Mouse (Mus musculus) MEL (cell line): ENCODE measurements around the gene Usf1. TPM values are rescaled to one million over a fixed set of nuclear protein-coding genes. Genes with fewer than 3 reads are reported as not detected.

Experiments
- DNase-seq: peaks from one replicate; pipeline ENCODE4 v3.0.0; 2011; ENCODE audit warnings: low read depth, low spot score
- H3K27ac ChIP-seq: 2 replicates; pipeline ENCODE4 v1.5.1; 2012; ENCODE audit warnings: low read depth, mild to moderate bottlenecking, control low read depth, low read length, moderate library complexity; ENCODE audit not compliant: control insufficient read depth
- H3K27me3 ChIP-seq, 2 experiments: fragments of 150-350 bp in 1 of 2; sonication (generic) in 1 of 2; 2 replicates each; pipeline ENCODE4 v1.6.1; 2012; ENCODE audit warnings: low read length in 2 of 2, mild to moderate bottlenecking in 2 of 2, improper control_type of control experiment in 1 of 2, moderate library complexity in 1 of 2; ENCODE audit not compliant: insufficient read depth in 2 of 2, control insufficient read depth in 1 of 2
- H3K36me3 ChIP-seq, 2 experiments: 2 replicates each; pipeline ENCODE4 v1.6.1; 2012 to 2014; ENCODE audit warnings: low read length in 2 of 2, improper control_type of control experiment in 1 of 2, inconsistent platforms in 1 of 2, mild to moderate bottlenecking in 1 of 2; ENCODE audit not compliant: insufficient read depth in 2 of 2, control insufficient read depth in 1 of 2
- H3K4me1 ChIP-seq, 2 experiments: fragments of 150-350 bp in 1 of 2; sonication (generic) in 1 of 2; 2 replicates each; pipeline ENCODE4 v1.6.1; 2012; ENCODE audit warnings: low read length in 2 of 2, improper control_type of control experiment in 1 of 2, mild to moderate bottlenecking in 1 of 2; ENCODE audit not compliant: insufficient read depth in 2 of 2, control insufficient read depth in 1 of 2
- H3K4me3 ChIP-seq, 2 experiments: fragments of 150-350 bp in 1 of 2; sonication (generic) in 1 of 2; 2 replicates each; pipeline ENCODE4 v1.5.1; 2012; ENCODE audit warnings: low read depth in 2 of 2, low read length in 2 of 2, mild to moderate bottlenecking in 2 of 2, moderate library complexity in 2 of 2, control low read depth in 1 of 2, improper control_type of control experiment in 1 of 2; ENCODE audit not compliant: control insufficient read depth in 1 of 2, insufficient read depth in 1 of 2
- H3K79me2 ChIP-seq: 2 replicates; pipeline ENCODE4 v1.6.1; 2012; ENCODE audit warnings: mild to moderate bottlenecking, low read length, moderate library complexity; ENCODE audit not compliant: control insufficient read depth, poor library complexity, insufficient read depth
- H3K9ac ChIP-seq: 2 replicates; pipeline ENCODE4 v1.6.1; 2012; ENCODE audit warnings: low read depth, mild to moderate bottlenecking, control low read depth, low read length, moderate library complexity; ENCODE audit not compliant: control insufficient read depth, poor library complexity, severe bottlenecking
- H3K9me3 ChIP-seq: fragments of 150-350 bp; sonication (generic); replicated peaks from 2 replicates; pipeline ENCODE4 v1.6.1; 2012; ENCODE audit warnings: mild to moderate bottlenecking, low read length, improper control_type of control experiment, moderate library complexity; ENCODE audit not compliant: insufficient read depth
- BHLHE40 ChIP-seq: IDR thresholded peaks from 2 replicates; pipeline ENCODE4 v1.6.1; 2012; ENCODE audit warnings: low read depth, mild to moderate bottlenecking, inconsistent platforms, low read length, improper control_type of control experiment, borderline replicate concordance
- E2F4 ChIP-seq: IDR thresholded peaks from 2 replicates; pipeline ENCODE4 v1.6.1; 2011; ENCODE audit warnings: low read depth, low read length, improper control_type of control experiment, borderline replicate concordance
- ELF1 ChIP-seq: IDR thresholded peaks from 2 replicates; pipeline ENCODE4 v1.6.1; 2014; ENCODE audit warnings: low read depth, mild to moderate bottlenecking, inconsistent platforms, low read length, improper control_type of control experiment, moderate library complexity
- GATA1 ChIP-seq: IDR thresholded peaks from 2 replicates; pipeline ENCODE4 v1.6.1; 2011; ENCODE audit warnings: low read depth, low read length, improper control_type of control experiment
- HCFC1 ChIP-seq: IDR thresholded peaks from 2 replicates; pipeline ENCODE4 v1.6.1; 2012; ENCODE audit warnings: low read depth, mild to moderate bottlenecking, inconsistent platforms, low read length, improper control_type of control experiment, moderate library complexity
- JUND ChIP-seq: IDR thresholded peaks from 2 replicates; pipeline ENCODE4 v1.6.1; 2011; ENCODE audit warnings: low read depth, mild to moderate bottlenecking, improper control_type of control experiment, low read length
- KAT2A ChIP-seq: conservative IDR thresholded peaks from 2 replicates; pipeline ENCODE4 v1.6.1; 2012; ENCODE audit warnings: low read depth, low read length, improper control_type of control experiment, inconsistent platforms
- MAX ChIP-seq: IDR thresholded peaks from 2 replicates; pipeline ENCODE4 v1.6.1; 2011; ENCODE audit warnings: low read length, improper control_type of control experiment
- MEF2A ChIP-seq: IDR thresholded peaks from 2 replicates; pipeline ENCODE4 v1.6.1; 2014; ENCODE audit warnings: low read depth, mild to moderate bottlenecking, inconsistent platforms, low read length, improper control_type of control experiment; ENCODE audit not compliant: poor library complexity, insufficient replicate concordance, severe bottlenecking; ENCODE audit errors: extremely low read depth
- NELFE ChIP-seq: IDR thresholded peaks from 2 replicates; pipeline ENCODE4 v1.6.1; 2011; ENCODE audit warnings: low read depth, low read length, improper control_type of control experiment
- POLR2A ChIP-seq, 2 experiments: IDR thresholded peaks; 2 replicates each; pipeline ENCODE4 v1.6.1; 2011 to 2012; ENCODE audit warnings: low read length in 2 of 2, mild to moderate bottlenecking in 2 of 2, control low read depth in 1 of 2, improper control_type of control experiment in 1 of 2, low read depth in 1 of 2, moderate library complexity in 1 of 2; ENCODE audit not compliant: control insufficient read depth in 1 of 2, insufficient read depth in 1 of 2, poor library complexity in 1 of 2
- POLR2AphosphoS2 ChIP-seq: IDR thresholded peaks from 2 replicates; pipeline ENCODE4 v1.6.1; 2011; ENCODE audit warnings: low read length, improper control_type of control experiment
- POLR2AphosphoS5 ChIP-seq: IDR thresholded peaks from 2 replicates; pipeline ENCODE4 v1.6.1; 2012; ENCODE audit warnings: low read depth, borderline replicate concordance, mild to moderate bottlenecking, inconsistent platforms, low read length, moderate library complexity, mixed read lengths
- SIN3A ChIP-seq: IDR thresholded peaks from 2 replicates; pipeline ENCODE4 v1.6.1; 2012; ENCODE audit warnings: low read length, improper control_type of control experiment, inconsistent platforms
- SMC3 ChIP-seq: IDR thresholded peaks from 2 replicates; pipeline ENCODE4 v1.6.1; 2011; ENCODE audit warnings: low read depth, low read length, improper control_type of control experiment
- TAL1 ChIP-seq: IDR thresholded peaks from 2 replicates; pipeline ENCODE4 v1.6.1; 2012; ENCODE audit warnings: mild to moderate bottlenecking, inconsistent platforms, low read length, moderate library complexity, mixed read lengths
- USF1 ChIP-seq: IDR thresholded peaks from 2 replicates; pipeline ENCODE4 v1.6.1; 2014; ENCODE audit warnings: low read depth, mild to moderate bottlenecking, inconsistent platforms, low read length, improper control_type of control experiment, moderate library complexity
- ZNF384 ChIP-seq: IDR thresholded peaks from 2 replicates; pipeline ENCODE4 v1.6.1; 2012; ENCODE audit warnings: low read depth, mild to moderate bottlenecking, inconsistent platforms, low read length, improper control_type of control experiment
- polyA plus RNA-seq, 2 experiments: library from polyadenylated mRNA; stranded (reverse) in 1 of 2; unstranded in 1 of 2; fragments of >175 nt in 1 of 2; fragments of >200 nt in 1 of 2; gene quantifications; 2 replicates each; pipeline versions ENCODE4 v1.2.1 to v1.2.4; 2012; ENCODE audit warnings: low replicate concordance in 2 of 2, low read depth in 1 of 2; ENCODE audit not compliant: insufficient read length in 2 of 2, insufficient read depth in 1 of 2, missing spikeins in 1 of 2
- total RNA-seq: library from RNA; depleted of rRNA; stranded (reverse); fragments of 300-350 nt; gene quantifications from 2 replicates; pipeline ENCODE4 v1.2.3, GENCODE M21; 2012

Usf1 gene
- total and polyA plus RNA-seq, 3 experiments: 55.0 to 56.0 TPM; not detected in 1

- Histone ChIP-seq H3K9me3 (no peaks in the 10 kb centered on the region), H3K9ac (peak overlapping the region; percentile 90), H3K36me3 (peaks cover 0 to 12% of the 10 kb centered on the region in 2 experiments; a peak in 3 of 4 replicates), H3K27me3 (no peaks in the 10 kb centered on the region), H3K27ac (no peak overlapping the region), H3K4me3 (peak overlapping the region; percentile 66 to 95), H3K4me1 (0 out of 4 replicates have a peak, but pooled peaks cover 0 to 6% of the 10 kb centered on the region in 2 experiments), H3K79me2 (peaks cover 30% of the 10 kb centered on the region)
- TF ChIP-seq MAX (no peak), MEF2A (no peak), TAL1 (no peak), JUND (no peak), POLR2AphosphoS5 (no peak), ELF1 (0 out of 2 replicates have a peak, but pooled peaks have one; percentile 20), SIN3A (no peak; the same call in none of the 2 replicates)
- peak; percentile 45 for DNase-seq
Observed at GRCm38 (mm10) chr1:171412446-171412845, 1.3 kb downstream of the Usf1 start.

GRCm38 (mm10) chr1:171413608-171414007 is 2.5 kb downstream of the Usf1 start:
- TF ChIP-seq GATA1: no peak
- TF ChIP-seq HCFC1: no peak
- no peak for TF ChIP-seq SMC3
- no peak for TF ChIP-seq USF1
- TF ChIP-seq BHLHE40: no peak
- TF ChIP-seq ZNF384: no peak
- TF ChIP-seq POLR2AphosphoS2: no peak
- TF ChIP-seq NELFE: no peak
- no peak for TF ChIP-seq POLR2A (IDR thresholded peaks at IDR 0.05; ENCODE audit: control insufficient read depth in 1 of 2, insufficient read depth in 1 of 2, low read depth in 1 of 2, low read length in 2 of 2, poor library complexity in 1 of 2)
- Histone ChIP-seq H3K4me1 (0 out of 4 replicates have a peak, but pooled peaks cover 0 to 6% of the 10 kb centered on the region in 2 experiments), H3K27ac (no peak overlapping the region), H3K9me3 (no peaks in the 10 kb centered on the region), H3K4me3 (no peak overlapping the region), H3K79me2 (peaks cover 30% of the 10 kb centered on the region), H3K27me3 (no peaks in the 10 kb centered on the region), H3K36me3 (peaks cover 1 to 12% of the 10 kb centered on the region in 2 experiments; a peak in 3 of 4 replicates), H3K9ac (no peak overlapping the region)
- DNase-seq: no peak

- H3K36me3 ChIP-seq: peaks cover 1 to 12% of the 10 kb centered on the region in 2 experiments; a peak in 3 of 4 replicates
- H3K9me3 ChIP-seq: no peaks in the 10 kb centered on the region
- no peak within 1 kb of the TSS for H3K4me3 ChIP-seq
- H3K79me2 ChIP-seq: peaks cover 7% of the 10 kb centered on the region
- no peak within 1 kb of the TSS for H3K9ac ChIP-seq
- DNase-seq: no peak
- H3K27me3 ChIP-seq: no peaks in the 10 kb centered on the region
- peak; percentile 58; the same call in 1 of the 2 replicates for TF ChIP-seq ZNF384
- TF ChIP-seq E2F4: no peak
- no peak for TF ChIP-seq KAT2A
- no peak within 1 kb of the TSS for H3K27ac ChIP-seq
- H3K4me1 ChIP-seq: peaks cover 0 to 6% of the 10 kb centered on the region in 2 experiments; a peak in 1 of 4 replicates
Observed at GRCm38 (mm10) chr1:171418660-171419059, 7.5 kb downstream of the Usf1 start, which contains the start of gene Tstd1. Gene Tstd1 (plus strand): TSS chr1:171418872.
